8 mouse cellular contexts compared by ENCODE assay signal in genomic region chr2:109278036-109278435, GRCm38 (mm10). TPM values are rescaled to one million over a fixed set of nuclear protein-coding genes. Genes with fewer than 3 reads are reported as not detected.
DNase-seq lines count a peak whose midpoint lies in the region; ATAC-seq and TF ChIP-seq lines count a peak whose summit lies in the region.

No protein-coding gene starts in this region.

- TF ChIP-seq EP300 in liver, embryonic 14.5 days (IDR thresholded peaks at IDR 0.05; ENCODE audit: low read depth): no peak

- H3K27ac ChIP-seq in embryonic facial prominence, embryonic 15.5 days (replicated peaks): peak overlapping the region; percentile 22; the same call in 1 of the 2 replicates
- no peak overlapping the region for H3K27ac ChIP-seq in heart, embryonic 12.5 days (ENCODE audit: poor library complexity, severe bottlenecking)
- peak overlapping the region; percentile 77 for H3K27ac ChIP-seq in kidney, postnatal 0 days
- peak overlapping the region; percentile 50 for H3K27ac ChIP-seq in liver, embryonic 14.5 days
- peak overlapping the region; percentile 46; the same call in 1 of the 2 replicates for H3K27ac ChIP-seq in stomach, embryonic 16.5 days (ENCODE audit: low read length)

- 1% methylated on average over 16 of the region's 16 CpGs for WGBS in embryonic facial prominence, embryonic 15.5 days
- under 1% methylated on average over 16 of the region's 16 CpGs for WGBS in heart, embryonic 12.5 days
- WGBS in kidney, postnatal 0 days: under 1% methylated on average over 16 of the region's 16 CpGs
- 0% methylated on average over 16 of the region's 16 CpGs for WGBS in liver, embryonic 14.5 days (ENCODE audit: insufficient replicate concordance)
- under 1% methylated on average over 16 of the region's 16 CpGs for WGBS in stomach, embryonic 16.5 days

- no peak for ATAC-seq in embryonic facial prominence, embryonic 15.5 days (ENCODE audit: insufficient number of reproducible peaks, low FRiP score, low TSS enrichment, low read depth)
- ATAC-seq in heart, embryonic 12.5 days (ENCODE audit: insufficient number of reproducible peaks, low FRiP score): no peak
- ATAC-seq in kidney, postnatal 0 days (replicated peaks; ENCODE audit: low FRiP score, low read depth): no peak
- ATAC-seq in liver, embryonic 14.5 days (ENCODE audit: insufficient read depth): no peak
- no peak for ATAC-seq in stomach, embryonic 16.5 days (ENCODE audit: insufficient read depth, low FRiP score)

- peaks cover 9% of the 10 kb centered on the region; the same call in 1 of the 2 replicates for H3K4me1 ChIP-seq in embryonic facial prominence, embryonic 15.5 days
- peaks cover 5% of the 10 kb centered on the region for H3K4me1 ChIP-seq in heart, embryonic 12.5 days (replicated peaks)
- no peaks in the 10 kb centered on the region for H3K4me1 ChIP-seq in kidney, postnatal 0 days (replicated peaks; ENCODE audit: insufficient read depth, low read length)
- peaks cover 6 to 7% of the 10 kb centered on the region in 2 experiments for H3K4me1 ChIP-seq in liver, embryonic 14.5 days (replicated peaks; ENCODE audit: control insufficient read depth in 2 of 2, insufficient read depth in 2 of 2, low read length in 1 of 2)
- peaks cover 11% of the 10 kb centered on the region; the same call in 1 of the 2 replicates for H3K4me1 ChIP-seq in stomach, embryonic 16.5 days (ENCODE audit: control insufficient read depth, insufficient read depth, low read length)

- H3K4me2 ChIP-seq in embryonic facial prominence, embryonic 15.5 days (replicated peaks): peak overlapping the region; percentile 59
- H3K4me2 ChIP-seq in heart, embryonic 12.5 days: peak overlapping the region; percentile 77
- H3K4me2 ChIP-seq in kidney, postnatal 0 days (ENCODE audit: low read length): peak overlapping the region; percentile 71
- peak overlapping the region; percentile 74 for H3K4me2 ChIP-seq in liver, embryonic 14.5 days (ENCODE audit: low read depth)
- H3K4me2 ChIP-seq in stomach, embryonic 16.5 days (ENCODE audit: low read depth, low read length): peak overlapping the region; percentile 70

- peak overlapping the region; percentile 39; the same call in 1 of the 2 replicates for H3K9ac ChIP-seq in embryonic facial prominence, embryonic 15.5 days
- peak overlapping the region; percentile 74 for H3K9ac ChIP-seq in heart, embryonic 12.5 days
- peak overlapping the region; percentile 78 for H3K9ac ChIP-seq in kidney, postnatal 0 days (ENCODE audit: low read depth, low read length)
- peak overlapping the region; percentile 90 for H3K9ac ChIP-seq in liver, embryonic 14.5 days (replicated peaks)
- peak overlapping the region; percentile 82 for H3K9ac ChIP-seq in stomach, embryonic 16.5 days (ENCODE audit: low read length)

- no peak for TF ChIP-seq CTCF in kidney, postnatal 0 days (IDR thresholded peaks at IDR 0.05; ENCODE audit: low read depth)
- no peak for TF ChIP-seq CTCF in liver, embryonic 14.5 days (IDR thresholded peaks at IDR 0.05; ENCODE audit: low read depth)

- peak overlapping the region; percentile 59 for H3K4me3 ChIP-seq in embryonic facial prominence, embryonic 15.5 days (replicated peaks)
- H3K4me3 ChIP-seq in heart, embryonic 12.5 days: peak overlapping the region; percentile 59
- H3K4me3 ChIP-seq in kidney, postnatal 0 days (replicated peaks; ENCODE audit: low read depth, low read length): peak overlapping the region; percentile 76
- peak overlapping the region; percentile 82 to 84 for H3K4me3 ChIP-seq in liver, embryonic 14.5 days (ENCODE audit: insufficient read depth in 1 of 2, low read depth in 2 of 2, low read length in 2 of 2)
- peak overlapping the region; percentile 75 for H3K4me3 ChIP-seq in stomach, embryonic 16.5 days (replicated peaks; ENCODE audit: low read length)

- H3K9me3 ChIP-seq in embryonic facial prominence, embryonic 15.5 days (replicated peaks): no peaks in the 10 kb centered on the region
- H3K9me3 ChIP-seq in heart, embryonic 12.5 days (replicated peaks): no peaks in the 10 kb centered on the region
- no peaks in the 10 kb centered on the region for H3K9me3 ChIP-seq in kidney, postnatal 0 days (replicated peaks; ENCODE audit: low read length)
- H3K9me3 ChIP-seq in liver, embryonic 14.5 days (ENCODE audit: control insufficient read depth, low read length): no peaks in the 10 kb centered on the region
- H3K9me3 ChIP-seq in stomach, embryonic 16.5 days (replicated peaks; ENCODE audit: control insufficient read depth, low read length): no peaks in the 10 kb centered on the region

- DNase-seq in CD4-positive helper T cell, adult 2 months (ENCODE audit: low read depth, low spot score): peak; percentile 61
- peak; percentile 19 to 33 for DNase-seq in adrenal gland, postnatal 4 days (ENCODE audit: low spot score in 2 of 2)
- DNase-seq in kidney, postnatal 0 days (ENCODE audit: low spot score): peak; percentile 61
- peak; percentile 41 to 56 (median 49) for DNase-seq in liver, embryonic 14.5 days (ENCODE audit: low read depth in 3 of 3, low spot score in 3 of 3)
- peak; percentile 64 for DNase-seq in neural tube, embryonic 10.5 days (ENCODE audit: extremely low spot score, low spot score)

- no peaks in the 10 kb centered on the region for H3K27me3 ChIP-seq in embryonic facial prominence, embryonic 15.5 days
- H3K27me3 ChIP-seq in heart, embryonic 12.5 days (replicated peaks): no peaks in the 10 kb centered on the region
- no peaks in the 10 kb centered on the region for H3K27me3 ChIP-seq in kidney, postnatal 0 days (ENCODE audit: insufficient read depth, low read length)
- H3K27me3 ChIP-seq in liver, embryonic 14.5 days (ENCODE audit: control insufficient read depth, insufficient read depth, low read length): no peaks in the 10 kb centered on the region
- H3K27me3 ChIP-seq in stomach, embryonic 16.5 days (ENCODE audit: control insufficient read depth, insufficient read depth, low read length): no peaks in the 10 kb centered on the region

- no peaks in the 10 kb centered on the region for H3K36me3 ChIP-seq in embryonic facial prominence, embryonic 15.5 days
- no peaks in the 10 kb centered on the region for H3K36me3 ChIP-seq in heart, embryonic 12.5 days
- no peaks in the 10 kb centered on the region for H3K36me3 ChIP-seq in kidney, postnatal 0 days (ENCODE audit: insufficient read depth, low read length)
- no peaks in the 10 kb centered on the region for H3K36me3 ChIP-seq in liver, embryonic 14.5 days (replicated peaks; ENCODE audit: control insufficient read depth, insufficient read depth, low read depth)
- H3K36me3 ChIP-seq in stomach, embryonic 16.5 days (ENCODE audit: control insufficient read depth, insufficient read depth, low read length): no peaks in the 10 kb centered on the region

RNA-seq across cellular contexts. Expression of gene Kif18a, which starts 2.5 kb away (rescaled TPM):
- 1 to 10 TPM; 7.1 to 7.4 TPM for total RNA-seq in adrenal gland, postnatal 4 days (2021)
- polyA plus RNA-seq in embryonic facial prominence, embryonic 15.5 days (2015; fragmentation: Nextera tagmentation; extraction: Ambion mirVana): 13.9 and 15.3 TPM in 2 replicates
- polyA plus RNA-seq in heart, embryonic 12.5 days (2016; fragmentation: Nextera tagmentation; extraction: Ambion mirVana): 14.8 and 16.2 TPM in 2 replicates
- polyA plus RNA-seq in kidney, postnatal 0 days (2015; fragmentation: Nextera tagmentation; extraction: Ambion mirVana): 9.5 and 10.0 TPM in 2 replicates
- 6.3 and 12.1 TPM in 2 replicates for polyA plus RNA-seq in liver, embryonic 14.5 days (2012; rRNA removed)
- 31.9 and 33.8 TPM in 2 replicates for polyA plus RNA-seq in liver, embryonic 14.5 days (2014; fragmentation: Nextera tagmentation; extraction: Ambion mirVana)
- polyA plus RNA-seq in stomach, embryonic 16.5 days (2015; fragmentation: Nextera tagmentation; extraction: Ambion mirVana): 14.2 and 16.6 TPM in 2 replicates

RNA-seq across cellular contexts. Expression of gene Mettl15, which starts 2.5 kb away (rescaled TPM):
- 1 to 10 TPM; 9.3 to 9.6 TPM for total RNA-seq in adrenal gland, postnatal 4 days (2021)
- polyA plus RNA-seq in embryonic facial prominence, embryonic 15.5 days (2015; fragmentation: Nextera tagmentation; extraction: Ambion mirVana): 10.9 and 12.9 TPM in 2 replicates
- 12.3 and 16.0 TPM in 2 replicates for polyA plus RNA-seq in heart, embryonic 12.5 days (2016; fragmentation: Nextera tagmentation; extraction: Ambion mirVana)
- polyA plus RNA-seq in kidney, postnatal 0 days (2015; fragmentation: Nextera tagmentation; extraction: Ambion mirVana): 11.5 and 11.9 TPM in 2 replicates
- 3.4 and 4.3 TPM in 2 replicates for polyA plus RNA-seq in liver, embryonic 14.5 days (2012; rRNA removed)
- 5.0 and 6.0 TPM in 2 replicates for polyA plus RNA-seq in liver, embryonic 14.5 days (2014; fragmentation: Nextera tagmentation; extraction: Ambion mirVana)
- 12.7 and 13.0 TPM in 2 replicates for polyA plus RNA-seq in stomach, embryonic 16.5 days (2015; fragmentation: Nextera tagmentation; extraction: Ambion mirVana)

Comparison
In these comparisons a context has a peak if more than half of its experiments do, and no peak if none do; other contexts are left out.
1. H3K9ac ChIP-seq: peak in every context shown above with its lines; median percentile 90 in liver, embryonic 14.5 days; 82 in stomach, embryonic 16.5 days; 78 in kidney, postnatal 0 days; 74 in heart, embryonic 12.5 days; 39 in embryonic facial prominence, embryonic 15.5 days.